Mouse (Mus musculus) ES-Bruce4 (cell line): ENCODE measurements at regions not wholly inside any gene's neighbourhood (a gene's known extent, or its start where the extent isn't known, plus 50 kb on each side); places are given as distances from the start of the nearest gene placed in this dataset.

Source experiments
- H3K27ac ChIP-seq: 2 replicates; pipeline ENCODE4 v1.5.1; 2012; ENCODE audit warnings: low read length, inconsistent platforms; ENCODE audit not compliant: insufficient read depth
- H3K27me3 ChIP-seq: 2 replicates; pipeline ENCODE4 v1.6.1; 2012; ENCODE audit warnings: mild to moderate bottlenecking, low read length, inconsistent platforms; ENCODE audit not compliant: control insufficient read depth, poor library complexity, insufficient read depth, severe bottlenecking
- H3K36me3 ChIP-seq: 2 replicates; pipeline ENCODE4 v1.6.1; 2012; ENCODE audit warnings: inconsistent platforms, mild to moderate bottlenecking, low read length, moderate library complexity; ENCODE audit not compliant: control insufficient read depth, poor library complexity, insufficient read depth, severe bottlenecking
- H3K4me1 ChIP-seq: one replicate; pipeline ENCODE4 v1.8.1; 2011; ENCODE audit warnings: low read length; ENCODE audit not compliant: control insufficient read depth, insufficient read depth
- H3K4me3 ChIP-seq: 2 replicates; pipeline ENCODE4 v1.5.1; 2011; ENCODE audit warnings: low read depth, mild to moderate bottlenecking, low read length
- H3K9ac ChIP-seq: 2 replicates; pipeline ENCODE4 v1.6.1; 2012; ENCODE audit warnings: low read depth, mild to moderate bottlenecking, inconsistent platforms; ENCODE audit not compliant: poor library complexity, severe bottlenecking
- H3K9me3 ChIP-seq: replicated peaks from 2 replicates; pipeline ENCODE4 v1.6.1; 2012; ENCODE audit warnings: mild to moderate bottlenecking, low read length, inconsistent platforms; ENCODE audit not compliant: control insufficient read depth, poor library complexity, insufficient read depth, severe bottlenecking
- CTCF ChIP-seq: IDR thresholded peaks from one replicate; pipeline ENCODE4 v1.8.1; 2011; ENCODE audit warnings: low read depth, low read length
- EP300 ChIP-seq: IDR thresholded peaks from 2 replicates; pipeline ENCODE4 v1.6.1; 2011; ENCODE audit warnings: low read depth, low read length; ENCODE audit not compliant: insufficient read depth
- POLR2A ChIP-seq: IDR thresholded peaks from one replicate; pipeline ENCODE4 v1.8.1; 2011; ENCODE audit warnings: low read length; ENCODE audit not compliant: insufficient read depth

DNA sequence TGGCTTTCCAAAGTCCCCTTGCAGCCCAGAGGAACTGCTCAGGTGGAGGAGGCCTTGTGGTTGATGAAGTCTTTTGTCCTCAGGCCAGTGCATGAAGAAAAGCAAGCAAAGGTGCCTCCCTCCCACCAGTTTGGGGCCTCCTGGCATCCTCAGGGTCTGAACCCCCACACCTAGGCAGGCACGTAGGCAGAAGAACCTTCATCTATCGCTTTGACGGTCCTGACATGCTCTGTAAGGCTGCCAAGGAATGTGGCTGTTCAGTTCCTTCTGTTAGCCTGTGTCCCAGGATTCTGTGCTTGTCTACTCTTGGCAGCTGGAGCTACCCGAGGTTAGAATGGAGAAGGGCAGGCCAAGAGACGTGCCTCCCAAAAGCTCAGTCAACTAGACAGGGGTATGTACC, 197.1 kb upstream of the 3110018I06Rik start:
- no peaks in the 10 kb centered on the region for H3K36me3 ChIP-seq
- no peak overlapping the region for H3K27ac ChIP-seq
- no peak overlapping the region for H3K9ac ChIP-seq
- no peak for TF ChIP-seq EP300
- H3K9me3 ChIP-seq: no peaks in the 10 kb centered on the region
- no peak overlapping the region for H3K4me3 ChIP-seq
- H3K27me3 ChIP-seq: no peaks in the 10 kb centered on the region
- no peaks in the 10 kb centered on the region for H3K4me1 ChIP-seq

DNA sequence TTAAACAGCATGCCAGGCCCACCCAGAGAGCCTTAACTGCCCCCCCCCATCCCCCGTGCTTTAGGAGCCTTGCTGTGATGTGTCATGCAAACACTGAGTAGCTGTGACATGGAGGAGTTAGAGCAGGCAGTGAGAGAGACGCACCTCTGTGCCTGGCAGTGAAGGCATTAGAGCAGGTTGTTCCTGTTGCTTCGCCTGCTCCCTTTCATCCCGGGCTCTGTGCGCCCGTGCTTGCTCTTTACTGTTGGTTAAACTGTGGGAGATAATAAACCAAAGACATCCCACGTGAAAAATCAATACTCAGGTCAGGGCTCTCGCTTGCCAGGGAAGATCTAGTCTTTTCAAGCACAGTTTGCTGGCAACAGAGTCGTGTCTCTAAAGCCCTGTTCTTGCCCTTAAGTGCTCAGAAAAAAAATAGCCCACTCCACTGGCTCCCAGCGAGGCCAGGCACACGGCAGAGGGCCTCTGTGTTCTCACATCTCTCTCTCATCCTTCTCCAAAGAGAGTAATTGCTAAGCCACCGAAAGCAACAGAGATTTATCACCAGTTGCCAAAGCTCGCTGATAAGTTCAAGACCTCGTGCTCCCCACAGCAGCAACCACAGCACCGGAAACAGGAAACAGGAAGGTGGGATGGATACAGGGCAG, 181.2 kb upstream of the 3110018I06Rik start:
- Histone ChIP-seq H3K9ac (no peak overlapping the region), H3K9me3 (no peaks in the 10 kb centered on the region), H3K36me3 (no peaks in the 10 kb centered on the region), H3K27me3 (no peaks in the 10 kb centered on the region), H3K27ac (no peak overlapping the region), H3K4me1 (no peaks in the 10 kb centered on the region), H3K4me3 (no peak overlapping the region)
- TF ChIP-seq POLR2A (no peak), EP300 (no peak), CTCF (no peak)

DNA sequence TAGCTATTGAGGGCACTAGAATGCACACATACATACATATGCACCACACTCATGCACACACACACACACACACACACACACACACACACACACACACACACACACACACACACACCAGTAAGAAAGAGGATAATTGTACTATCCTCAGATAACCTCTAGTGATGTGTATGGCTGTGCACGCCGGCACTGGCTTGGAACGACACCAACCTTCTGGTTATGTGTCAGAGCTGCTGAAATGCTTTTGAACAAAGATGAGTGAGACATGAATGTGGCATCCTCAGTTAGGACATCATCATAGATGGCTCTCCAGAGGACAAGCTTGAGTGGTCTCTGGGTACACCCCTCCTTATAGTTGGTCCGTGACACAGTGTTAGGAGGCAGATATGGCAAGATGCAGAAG, 173.0 kb upstream of the 3110018I06Rik start:
- Histone ChIP-seq H3K27me3 (no peaks in the 10 kb centered on the region), H3K9ac (no peak overlapping the region), H3K36me3 (no peaks in the 10 kb centered on the region), H3K27ac (no peak overlapping the region), H3K9me3 (no peaks in the 10 kb centered on the region), H3K4me3 (no peak overlapping the region), H3K4me1 (no peaks in the 10 kb centered on the region)
- TF ChIP-seq POLR2A: no peak
- no peak for TF ChIP-seq CTCF
- TF ChIP-seq EP300: no peak

DNA sequence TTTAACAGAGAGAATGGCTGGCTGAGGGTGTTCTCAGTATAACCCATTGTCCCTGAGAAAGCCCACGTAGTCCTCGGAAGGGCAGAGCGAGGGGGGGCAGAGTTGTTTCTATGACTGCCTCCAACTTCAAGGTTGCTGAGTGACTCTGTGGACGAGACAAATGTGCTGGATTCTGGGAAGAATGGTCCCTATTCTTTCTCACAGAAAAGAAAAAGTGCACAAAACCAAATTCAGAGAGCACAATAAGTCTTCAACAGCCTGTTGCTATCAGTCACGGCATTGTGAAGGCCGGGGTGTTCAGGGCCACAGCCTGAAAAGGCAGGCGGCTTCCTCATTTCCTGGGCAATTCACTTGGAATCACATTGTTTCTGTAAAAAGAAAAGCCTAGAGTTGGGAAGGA, 165.6 kb upstream of the 3110018I06Rik start:
- Histone ChIP-seq H3K27me3 (no peaks in the 10 kb centered on the region), H3K27ac (no peak overlapping the region)

GRCm38 (mm10) chr12:107326101-107326500, 162.3 kb upstream of the 3110018I06Rik start:
- Histone ChIP-seq H3K27ac (no peak overlapping the region), H3K4me3 (no peak overlapping the region), H3K4me1 (no peaks in the 10 kb centered on the region), H3K9ac (no peak overlapping the region), H3K9me3 (no peaks in the 10 kb centered on the region), H3K27me3 (no peaks in the 10 kb centered on the region), H3K36me3 (no peaks in the 10 kb centered on the region)
- no peak for TF ChIP-seq EP300
- no peak for TF ChIP-seq CTCF
- TF ChIP-seq POLR2A: no peak

More for the DNA sequence above, 165.6 kb upstream of the 3110018I06Rik start:
- Histone ChIP-seq H3K9me3 (no peaks in the 10 kb centered on the region), H3K36me3 (no peaks in the 10 kb centered on the region), H3K4me3 (no peak overlapping the region), H3K9ac (no peak overlapping the region), H3K4me1 (no peaks in the 10 kb centered on the region)
- TF ChIP-seq POLR2A (no peak), EP300 (no peak), CTCF (no peak)

- Histone ChIP-seq H3K36me3 (no peaks in the 10 kb centered on the region), H3K4me3 (no peak overlapping the region), H3K27me3 (no peaks in the 10 kb centered on the region), H3K4me1 (no peaks in the 10 kb centered on the region), H3K9me3 (no peaks in the 10 kb centered on the region), H3K9ac (no peak overlapping the region), H3K27ac (no peak overlapping the region)
- TF ChIP-seq CTCF (no peak), POLR2A (no peak), EP300 (no peak)
Measured at GRCm38 (mm10) chr12:107327107-107327770, 161.2 kb upstream of the 3110018I06Rik start.
